Mouse (Mus musculus) CH12F3 (cell line): ENCODE measurements around the gene Mup5.
"Not testable (repeated sequence)": the region's sequence is repeated elsewhere in the genome, so short reads cannot be mapped to it uniquely, and the experiment has no call there.

Experiments
- in situ Hi-C: fragments of 300-500 bp; cut with MboI; formaldehyde crosslinking; loops from 2 replicates; pipeline ENCODE4 v1.14.3; 2020; ENCODE audit warnings: low sequenced_read_pairs

Gene Mup5

DNA sequence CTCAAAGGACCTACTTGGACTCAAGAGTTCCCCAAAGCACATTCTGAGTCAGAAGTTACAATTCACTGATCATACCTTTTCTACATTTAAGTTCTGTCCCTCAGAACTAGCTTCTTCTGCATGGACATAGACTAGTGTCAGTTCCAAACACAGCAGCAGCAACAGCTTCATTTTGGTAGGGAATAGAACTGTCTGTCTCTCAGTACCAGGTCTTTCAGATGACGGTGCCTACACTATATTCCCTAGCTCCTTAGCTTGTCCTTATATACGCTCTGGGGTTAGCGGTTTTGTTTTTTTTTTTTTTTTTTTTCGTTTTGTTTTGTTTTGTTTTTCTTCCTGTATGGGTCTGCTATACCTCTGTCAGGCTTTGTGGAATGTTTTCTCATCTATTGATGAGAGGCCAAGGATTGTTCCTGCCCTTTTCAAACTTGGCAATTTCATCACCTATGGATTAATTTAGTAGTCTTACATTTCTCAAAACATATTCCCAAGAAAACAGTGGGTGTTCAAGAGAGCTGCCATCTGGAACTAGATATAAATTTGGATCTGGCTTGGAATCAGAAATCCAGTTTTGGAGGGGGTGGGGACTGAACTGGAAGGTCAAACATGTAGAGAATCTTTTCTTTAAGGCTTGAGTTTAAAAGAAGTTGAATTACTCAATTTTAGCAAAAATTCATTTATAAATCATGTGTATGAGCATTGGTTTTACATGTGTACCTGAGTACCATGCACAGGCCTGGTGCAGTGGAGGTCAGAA lies at the start of gene Mup5:
TSS of gene Mup5 (minus strand) at position 282 of the 757 bp plus-strand sequence.
- in situ Hi-C loops: no loop called here

DNA sequence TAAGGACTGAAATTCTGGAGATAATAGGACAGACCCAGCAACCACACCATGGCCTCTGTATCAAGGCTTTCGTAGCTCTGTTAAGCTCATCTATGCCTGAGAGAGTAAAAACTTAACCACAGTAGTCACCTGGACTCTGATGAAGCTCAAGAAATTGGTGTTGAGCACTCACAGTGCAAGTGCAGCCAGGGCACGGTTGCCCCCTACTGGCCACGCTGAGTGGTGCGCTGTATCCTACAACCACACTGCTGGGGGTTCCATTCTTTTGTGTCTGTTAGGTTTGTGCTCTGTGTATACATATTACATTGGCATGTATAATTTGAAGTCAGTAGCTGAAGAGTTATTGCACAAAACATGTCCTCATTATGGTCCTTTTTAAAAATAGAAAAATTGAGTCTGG lies 23.1 kb upstream of the Mup5 start:
- in situ Hi-C loops: no loop called here

DNA sequence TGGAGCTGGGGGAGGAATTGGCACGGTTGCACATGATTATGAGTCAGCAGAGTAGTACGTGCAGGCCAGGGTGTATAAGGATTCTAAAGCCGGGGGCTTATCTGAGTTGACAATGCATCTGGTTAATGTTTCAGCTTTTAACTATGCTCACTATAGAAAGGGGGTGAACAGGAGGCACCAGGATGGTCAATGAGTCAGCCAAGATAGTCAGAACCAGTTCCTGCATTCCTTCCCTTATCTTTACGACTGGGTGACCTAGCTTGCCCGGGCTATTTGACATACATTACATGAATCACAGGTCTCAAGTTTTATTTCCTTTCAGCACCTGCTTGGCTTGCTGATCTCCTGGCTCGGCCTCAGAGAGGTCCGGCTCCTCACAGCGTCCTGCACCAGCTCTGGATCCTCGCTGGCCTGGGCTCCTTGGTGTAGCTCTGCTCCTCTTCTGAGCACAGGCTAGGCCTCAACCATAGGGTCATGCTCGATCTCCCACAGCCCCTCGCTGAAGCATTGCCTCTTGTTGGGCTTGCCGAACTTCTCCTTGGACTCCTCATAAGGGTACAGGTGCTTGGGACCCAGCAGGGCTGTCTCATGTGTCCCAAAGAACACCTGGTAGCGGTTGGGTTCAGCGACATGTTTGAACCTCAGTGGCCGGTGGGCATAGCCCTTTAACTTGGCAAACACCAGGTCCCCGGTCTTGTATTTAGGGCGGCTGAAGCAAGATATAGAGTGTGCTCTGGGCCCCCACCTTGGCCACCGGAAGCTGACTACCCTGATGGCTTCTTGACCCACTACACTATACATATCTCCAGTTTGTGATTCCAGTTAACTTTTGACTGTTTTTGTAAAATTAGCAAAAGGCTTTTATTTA lies 21.0 kb upstream of the Mup5 start:
- in situ Hi-C loops: no loop called here

DNA sequence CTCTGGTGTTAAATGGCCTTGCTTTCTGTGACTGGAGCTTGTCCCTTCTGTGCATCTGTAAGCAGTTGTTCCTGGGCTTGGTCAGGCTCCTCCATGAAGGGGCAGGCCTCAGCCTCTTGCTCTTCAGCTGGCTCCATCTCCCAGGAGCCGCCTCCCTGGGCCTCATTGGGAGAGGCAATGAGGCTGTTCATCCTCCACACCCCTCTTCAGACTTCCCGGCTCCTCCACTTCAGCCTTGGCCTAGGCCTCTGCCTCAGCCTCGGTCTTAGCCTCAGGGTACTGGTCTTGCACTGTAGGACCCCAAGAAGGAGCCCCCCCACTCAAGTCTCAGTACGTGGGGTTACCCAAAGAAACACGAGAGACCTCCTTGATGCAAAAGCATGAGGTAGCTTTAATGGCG lies 20.3 kb upstream of the Mup5 start:
- in situ Hi-C loops: no loop called here

DNA sequence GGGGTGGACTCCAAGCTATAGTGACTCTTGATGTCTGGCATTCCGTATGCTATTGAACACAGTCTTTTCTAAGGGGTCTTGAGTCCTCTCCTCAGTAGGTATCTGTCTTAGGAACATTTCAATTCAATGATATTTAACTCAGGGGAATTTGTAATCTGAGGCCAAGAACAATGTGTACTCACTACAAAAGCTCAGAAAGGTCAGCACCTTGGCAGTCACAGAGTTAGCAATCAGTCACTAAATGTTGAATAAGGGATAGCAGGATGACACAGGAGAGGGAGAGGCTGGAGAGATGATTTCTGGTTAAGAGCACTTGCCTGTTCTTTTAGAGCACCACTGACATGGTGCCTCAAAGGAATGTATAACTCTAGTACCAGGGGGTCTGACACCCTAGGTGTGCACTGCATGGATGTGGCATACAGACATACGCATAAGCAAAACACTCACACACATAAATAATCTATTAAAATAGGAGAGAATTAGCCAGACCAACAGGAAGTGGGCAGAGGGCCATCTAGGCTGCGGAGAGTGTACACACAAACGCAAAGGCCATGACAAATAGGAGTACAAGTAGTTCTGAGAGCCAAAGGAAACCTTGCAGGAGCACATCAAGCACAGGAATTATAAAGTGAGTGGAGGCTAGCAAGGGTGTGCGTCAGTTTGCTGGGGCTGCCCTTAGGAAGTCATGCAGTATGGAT lies 9.9 kb upstream of the Mup5 start:
- in situ Hi-C loops: no loop called here

DNA sequence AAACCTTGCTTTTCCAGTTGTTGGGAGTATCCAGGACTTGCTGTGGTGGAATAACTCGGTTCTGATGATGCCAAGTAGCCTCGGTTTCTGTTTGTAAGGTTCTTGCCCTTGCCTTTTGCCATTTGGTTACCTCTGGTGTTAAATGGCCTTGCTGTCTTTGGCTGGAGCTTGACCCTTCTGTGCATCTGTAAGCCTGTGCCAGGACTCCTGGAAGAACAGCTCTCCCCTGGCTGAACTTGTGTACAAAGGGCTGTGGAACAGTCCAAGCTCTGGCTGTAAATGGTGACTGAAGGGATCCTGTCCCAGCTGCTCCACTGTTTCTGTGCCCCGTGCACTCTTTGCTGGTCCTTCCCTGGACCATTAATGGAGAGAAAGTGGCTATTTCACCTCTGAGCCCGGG lies 5.8 kb downstream of the Mup5 start:
- in situ Hi-C loops: no loop called here

DNA sequence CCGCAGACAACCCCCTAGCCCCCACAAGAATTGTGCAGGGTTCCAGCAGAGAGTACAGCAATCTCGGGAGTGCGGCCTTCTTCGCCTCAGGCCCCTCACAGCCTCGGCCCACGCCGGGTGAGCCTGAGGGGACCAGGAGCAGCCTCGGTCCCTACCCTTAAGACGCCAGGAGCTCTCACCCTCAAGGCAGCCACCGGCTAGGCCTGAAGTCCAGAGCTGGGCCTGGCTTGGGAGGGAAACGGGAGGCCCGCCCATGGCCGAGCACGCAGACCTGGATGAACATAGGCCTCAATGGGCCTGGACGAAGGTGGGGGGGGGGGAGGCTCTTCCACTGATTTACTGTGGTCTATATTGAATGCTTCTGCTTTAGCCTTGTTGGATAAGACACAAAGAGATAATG lies 11.8 kb downstream of the Mup5 start:
- in situ Hi-C loops: no loop called here

DNA sequence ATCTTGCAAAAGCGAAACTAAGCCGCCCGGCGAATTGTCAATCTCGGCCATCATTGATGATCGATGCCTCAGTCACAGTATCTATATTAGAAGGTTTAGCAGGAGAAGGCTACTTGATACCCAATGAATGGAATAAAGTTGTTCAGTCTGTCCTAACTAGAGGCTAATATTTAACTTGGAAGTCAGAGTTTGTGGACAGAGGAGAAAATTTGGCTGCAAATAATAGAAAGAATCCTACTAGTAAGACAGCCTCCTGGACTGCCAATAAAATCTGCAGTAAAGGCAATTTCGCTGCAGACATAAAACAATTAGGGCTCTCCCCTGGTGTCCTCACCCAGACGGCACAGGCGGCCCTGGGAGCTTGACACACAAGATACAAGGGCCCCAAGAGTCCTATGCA lies 12.5 kb downstream of the Mup5 start:
- in situ Hi-C loops: not testable (repeated sequence)

DNA sequence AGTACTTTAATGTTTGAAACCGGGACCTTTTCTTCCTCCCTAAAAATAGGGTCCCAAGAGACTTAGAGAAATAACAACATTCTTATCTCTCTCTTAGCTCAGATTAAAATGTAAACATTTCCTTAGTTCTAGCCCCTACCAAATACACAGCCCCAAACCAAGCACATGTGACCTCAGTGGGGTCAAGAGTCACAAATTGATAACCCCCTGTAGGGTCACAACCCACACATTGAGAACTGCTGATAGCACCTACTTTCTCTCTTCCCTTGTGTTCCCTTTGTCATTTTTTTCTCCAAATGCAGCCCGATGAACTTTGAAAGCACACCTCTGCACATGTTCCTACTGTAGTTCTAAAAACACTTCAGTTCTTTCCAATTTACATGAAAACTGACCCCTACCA lies 19.4 kb downstream of the Mup5 start:
- in situ Hi-C loops: no loop called here

DNA sequence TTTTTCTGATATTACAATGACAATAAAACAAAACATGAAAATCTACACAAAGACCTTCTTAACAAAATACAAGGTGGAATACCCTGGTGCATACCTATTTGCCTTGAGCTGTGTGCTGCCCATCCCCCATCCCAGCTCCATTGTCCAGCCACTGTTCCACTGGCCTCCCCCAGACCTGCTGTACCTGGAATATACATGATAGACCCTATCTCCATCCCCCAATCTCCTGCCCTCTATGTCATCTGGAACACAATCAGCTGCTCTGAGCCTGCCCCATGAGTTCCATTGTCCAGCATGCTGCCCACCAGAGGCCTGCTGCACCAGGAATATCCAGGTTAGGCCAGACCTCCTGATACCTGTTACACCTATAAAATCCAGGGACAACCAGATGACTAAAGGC lies 21.6 kb downstream of the Mup5 start:
- in situ Hi-C loops: no loop called here

DNA sequence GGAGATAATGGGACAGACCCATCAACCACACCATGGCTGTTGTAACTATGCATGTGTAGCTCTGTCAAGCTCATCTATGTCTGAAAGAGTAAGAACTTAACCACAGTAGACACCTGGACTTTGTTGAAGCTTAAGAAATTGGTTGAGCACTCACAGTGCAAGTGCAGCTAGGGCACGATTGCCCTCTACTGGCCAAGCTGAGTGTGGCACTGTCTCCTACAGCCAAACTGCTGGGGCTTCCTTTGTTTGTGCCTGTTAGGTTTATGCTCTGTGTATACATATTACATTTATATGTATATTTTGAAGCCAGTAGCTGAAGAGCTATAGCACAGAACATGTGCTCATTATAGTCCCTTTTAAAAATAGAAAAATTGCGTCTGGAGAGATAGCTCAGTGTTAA lies 23.8 kb downstream of the Mup5 start:
- in situ Hi-C loops: not testable (repeated sequence)

DNA sequence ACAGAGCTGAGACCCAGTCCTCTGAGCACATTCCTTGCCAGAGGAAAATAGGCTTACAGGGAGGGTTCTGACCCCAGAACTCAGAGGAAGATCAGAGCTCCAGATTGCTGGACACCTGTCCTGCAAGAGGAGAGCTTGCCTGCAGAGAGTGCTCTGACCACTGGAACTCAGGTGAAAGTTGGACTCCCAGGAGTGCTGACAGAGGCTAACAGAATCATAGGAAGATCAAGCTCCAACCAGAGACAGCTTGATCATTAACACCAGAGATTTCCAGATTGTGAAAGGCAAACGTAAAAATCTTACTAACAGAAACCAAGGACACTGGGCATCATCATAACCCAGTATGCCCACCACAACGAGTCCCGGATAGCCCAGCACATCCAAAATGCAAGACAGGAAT lies 26.1 kb downstream of the Mup5 start:
- in situ Hi-C loops: not testable (repeated sequence)

DNA sequence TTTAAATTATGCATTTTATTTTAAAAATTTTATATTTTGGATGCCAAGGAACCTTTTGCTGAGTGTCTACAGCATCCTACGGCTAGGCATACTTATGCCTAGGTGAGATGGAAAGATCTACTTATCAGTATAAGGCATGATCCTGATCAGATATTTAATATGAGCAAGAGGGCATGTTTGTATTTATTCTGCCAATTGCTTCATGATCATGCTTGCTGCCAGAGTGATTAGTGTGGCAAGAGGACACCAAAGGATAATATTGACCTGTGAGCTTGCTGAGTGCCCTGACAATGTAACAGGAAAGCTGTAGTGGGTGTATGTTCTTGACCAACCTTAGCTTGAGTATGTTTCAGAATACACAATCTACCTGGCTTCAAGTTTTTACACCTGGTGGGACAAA lies 45.3 kb downstream of the Mup5 start:
- in situ Hi-C loops: not testable (repeated sequence)

DNA sequence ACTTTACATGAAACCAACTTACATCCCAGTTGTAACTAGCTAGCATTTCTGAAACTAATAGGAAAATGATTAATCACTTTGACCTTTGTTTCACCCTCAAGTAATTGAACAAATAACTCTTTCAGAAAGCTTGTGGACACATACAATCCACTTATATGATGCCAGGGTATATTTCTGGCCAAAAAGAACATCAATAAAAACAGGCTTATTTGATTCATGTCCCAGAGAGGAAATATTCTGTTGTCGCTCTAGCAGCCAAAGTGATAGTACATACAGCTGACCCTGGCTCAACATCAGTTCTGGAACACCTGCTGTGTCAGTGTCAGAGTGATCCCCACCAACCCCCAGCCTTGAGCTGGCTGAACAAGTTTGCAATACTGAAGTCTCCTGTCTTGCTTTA lies 50.8 kb downstream of the Mup5 start:
- in situ Hi-C loops: not testable (repeated sequence)

DNA sequence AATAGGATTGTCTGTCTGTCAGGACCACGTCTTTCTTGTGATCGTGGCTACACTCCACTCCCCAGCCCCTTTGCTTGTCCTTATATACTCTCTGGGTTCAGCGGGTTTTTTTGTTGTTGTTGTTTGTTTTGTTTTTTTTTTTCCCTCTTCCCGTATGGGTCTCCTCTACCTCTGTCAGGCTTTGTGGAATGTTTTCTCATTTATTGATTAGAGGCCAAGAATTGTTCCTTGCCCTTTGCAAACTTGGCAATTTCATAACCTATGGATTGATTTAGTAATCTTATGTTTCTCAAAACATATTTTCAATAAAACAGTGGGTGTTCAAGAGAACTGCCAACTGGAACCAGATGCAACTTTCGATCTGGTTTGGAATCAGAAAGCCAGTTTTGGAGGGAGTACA lies 52.9 kb downstream of the Mup5 start, which contains the start of gene Mup19:
TSS of gene Mup19 (minus strand) at position 101 of the 400 bp plus-strand sequence.
- in situ Hi-C loops: not testable (repeated sequence)
